Mouse (Mus musculus) intestine, embryonic 14.5 days (tissue): ENCODE results near the gene Tmem107. TPM values are rescaled to one million over a fixed set of nuclear protein-coding genes. Genes with fewer than 3 reads are reported as not detected.

Experiments
- ATAC-seq: fragments of 200-750 bp; cut with Nextera tagmentation; replicated peaks from 2 replicates; pipeline ENCODE4 v1.8.0; 2017; ENCODE audit warnings: low read depth, moderate number of reproducible peaks, moderate TSS enrichment, moderate library complexity; ENCODE audit not compliant: low FRiP score, low TSS enrichment
- DNase-seq: peaks from one replicate; pipeline ENCODE4 v3.0.0-alpha.2; 2018; ENCODE audit warnings: low spot score
- H3K27ac ChIP-seq: fragments of 300-500 bp; sonication (generic); 2 replicates; pipeline ENCODE4 v1.5.1; 2014; ENCODE audit warnings: low read depth, mild to moderate bottlenecking, control low read depth
- H3K27me3 ChIP-seq: fragments of 300-500 bp; sonication (generic); replicated peaks from 2 replicates; pipeline ENCODE4 v1.6.1; 2014; ENCODE audit warnings: low read length, control low read depth; ENCODE audit not compliant: control insufficient read depth, insufficient read depth
- H3K36me3 ChIP-seq: fragments of 300-500 bp; sonication (generic); 2 replicates; pipeline ENCODE4 v1.6.1; 2014; ENCODE audit warnings: low read length, control low read depth; ENCODE audit not compliant: control insufficient read depth, insufficient read depth
- H3K4me1 ChIP-seq: fragments of 300-500 bp; sonication (generic); replicated peaks from 2 replicates; pipeline ENCODE4 v1.6.1; 2014; ENCODE audit warnings: low read length, control low read depth, mixed read lengths; ENCODE audit not compliant: control insufficient read depth, insufficient read depth
- H3K4me2 ChIP-seq: fragments of 300-500 bp; sonication (generic); 2 replicates; pipeline ENCODE4 v1.6.1; 2014; ENCODE audit warnings: low read length
- H3K4me3 ChIP-seq: fragments of 300-500 bp; sonication (generic); 2 replicates; pipeline ENCODE4 v1.5.1; 2014; ENCODE audit warnings: low read depth, low read length, control low read depth, mixed read lengths
- H3K9ac ChIP-seq: fragments of 300-500 bp; sonication (generic); 2 replicates; pipeline ENCODE4 v1.6.1; 2014; ENCODE audit warnings: mild to moderate bottlenecking, low read length
- H3K9me3 ChIP-seq: fragments of 300-500 bp; sonication (generic); 2 replicates; pipeline ENCODE4 v1.6.1; 2016; ENCODE audit warnings: low read length, control low read depth; ENCODE audit not compliant: control insufficient read depth
- WGBS: fragments of 180-500 bp; shearing (Covaris S2); extraction: QIAGEN DNeasy Blood & Tissue Kit; methylation state at CpG from one replicate; pipeline ENCODE4 v1.1.7; 2014; 5-methylcytosine and 5-hydroxymethylcytosine counted together
- polyA plus RNA-seq: library from polyadenylated mRNA; unstranded; fragments of >200 nt; fragmentation: Nextera tagmentation; extraction: Ambion mirVana; gene quantifications from 2 replicates; pipeline ENCODE4 v1.2.1, GENCODE M21; 2014

Gene Tmem107
- polyA plus RNA-seq, 1 experiment from 2014 or later, result 50.1 TPM

- ATAC-seq (no peak), DNase-seq (no peak)
- H3K4me2 ChIP-seq, result no peak overlapping the region
- peaks cover 32% of the 10 kb centered on the region for H3K4me1 ChIP-seq
- no peak overlapping the region for H3K4me3 ChIP-seq
- H3K9ac ChIP-seq, result no peak overlapping the region
- no peak overlapping the region for H3K27ac ChIP-seq
- no peaks in the 10 kb centered on the region for H3K9me3 ChIP-seq
- H3K27me3 ChIP-seq, result no peaks in the 10 kb centered on the region
- 67% methylated on average over 6 of the region's 6 CpGs for WGBS
- peaks cover 14% of the 10 kb centered on the region for H3K36me3 ChIP-seq
These were observed 15.0 kb downstream of the Tmem107 start for GRCm38 (mm10) chr11:69085608-69086007.

DNA sequence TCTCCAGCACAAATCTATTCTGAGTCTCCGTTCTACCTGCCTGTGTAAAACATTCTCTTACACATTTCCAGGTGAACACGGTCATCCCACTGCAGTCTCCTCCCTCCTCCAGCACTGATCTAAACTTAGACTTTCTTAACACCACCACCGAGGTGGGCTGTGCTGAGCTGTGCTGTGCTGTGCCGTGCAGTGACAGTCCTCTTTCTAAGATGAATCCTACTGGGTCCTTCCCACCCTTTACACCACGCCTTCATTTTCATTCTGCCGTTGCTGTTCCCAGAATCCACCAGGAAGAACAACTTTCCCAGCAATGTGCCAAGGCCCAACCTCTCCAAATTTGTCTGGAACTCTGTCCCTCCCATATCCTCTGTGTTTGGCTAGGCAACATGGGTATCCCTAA is 15.8 kb downstream of the Tmem107 start:
- 47% methylated on average over 6 of the region's 6 CpGs for WGBS
- H3K4me2 ChIP-seq, result no peak overlapping the region
- H3K4me1 ChIP-seq, result peaks cover 35% of the 10 kb centered on the region
- H3K9ac ChIP-seq, result no peak overlapping the region
- H3K27me3 ChIP-seq, result no peaks in the 10 kb centered on the region
- H3K36me3 ChIP-seq, result peaks cover 22% of the 10 kb centered on the region
- ATAC-seq (no peak), DNase-seq (no peak)
- no peaks in the 10 kb centered on the region for H3K9me3 ChIP-seq
- no peak overlapping the region for H3K4me3 ChIP-seq
- H3K27ac ChIP-seq, result peak overlapping the region; percentile 67

- ATAC-seq (no peak), DNase-seq (peak; percentile 58)
- WGBS, result 14% methylated on average over 4 of the region's 4 CpGs
- H3K4me2 ChIP-seq, result no peak overlapping the region
- H3K27ac ChIP-seq, result peak overlapping the region; percentile 67
- H3K36me3 ChIP-seq, result peaks cover 29% of the 10 kb centered on the region
- peaks cover 35% of the 10 kb centered on the region for H3K4me1 ChIP-seq
- no peaks in the 10 kb centered on the region for H3K27me3 ChIP-seq
- H3K4me3 ChIP-seq, result no peak overlapping the region
- no peaks in the 10 kb centered on the region for H3K9me3 ChIP-seq
- no peak overlapping the region for H3K9ac ChIP-seq
These were observed 16.5 kb downstream of the Tmem107 start for GRCm38 (mm10) chr11:69087082-69087481.

GRCm38 (mm10) chr11:69087597-69087996 is 17.0 kb downstream of the Tmem107 start:
- Histone ChIP-seq H3K27me3 (no peaks in the 10 kb centered on the region), H3K36me3 (peaks cover 34% of the 10 kb centered on the region), H3K27ac (peak overlapping the region; percentile 67), H3K4me1 (peaks cover 35% of the 10 kb centered on the region), H3K4me2 (peak overlapping the region; percentile 74; the same call in 1 of the 2 replicates), H3K4me3 (no peak overlapping the region), H3K9me3 (no peaks in the 10 kb centered on the region), H3K9ac (no peak overlapping the region; the same call in 1 of the 2 replicates)
- ATAC-seq (no peak), DNase-seq (no peak)
- 35% methylated on average over 2 of the region's 2 CpGs for WGBS

DNA sequence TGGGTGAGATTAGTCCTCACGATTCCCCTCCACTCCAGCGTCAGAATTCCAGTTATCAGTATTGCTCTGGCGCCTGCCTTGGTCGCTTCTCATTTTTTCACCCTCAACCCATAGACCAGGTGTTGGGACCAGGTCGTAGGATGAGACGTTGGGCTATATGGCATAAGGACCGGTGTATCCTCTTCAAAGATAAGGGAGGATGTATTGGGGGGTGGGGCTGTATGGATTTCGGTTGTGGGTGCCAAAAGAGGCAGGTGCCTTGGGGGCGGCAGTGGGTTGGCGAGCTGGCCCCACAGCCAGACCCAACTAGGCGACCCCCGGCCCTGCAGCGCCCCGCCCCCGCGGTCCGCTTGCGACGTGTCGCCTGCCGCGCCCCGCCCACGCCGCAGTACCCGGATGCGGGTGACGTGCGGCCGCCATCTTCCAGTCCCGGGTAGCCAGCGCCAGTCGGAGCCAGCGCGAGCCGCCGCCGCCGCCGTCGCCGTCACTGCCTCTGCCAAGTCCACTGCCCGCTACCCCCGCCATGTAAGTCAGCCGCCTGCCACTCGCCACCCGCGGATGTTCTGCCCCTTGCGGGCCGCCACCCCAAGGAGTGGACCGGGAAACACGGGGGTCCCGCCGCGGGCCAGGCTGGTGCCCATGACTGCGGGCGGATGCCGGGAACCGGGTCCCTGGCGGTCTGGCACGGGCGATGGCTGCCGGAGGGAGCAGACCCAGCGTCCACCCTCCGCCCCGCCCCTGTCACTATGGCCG is 17.7 kb downstream of the Tmem107 start, which contains the start of gene Vamp2:
Vamp2 (plus strand) TSS at position 388 of the 753 bp plus-strand sequence.
- Histone ChIP-seq H3K9ac (peak within 1 kb of the TSS; percentile 96), H3K4me3 (peak within 1 kb of the TSS; percentile 79), H3K4me1 (peaks cover 35% of the 10 kb centered on the region), H3K27ac (peak within 1 kb of the TSS; percentile 88), H3K36me3 (peaks cover 37% of the 10 kb centered on the region), H3K27me3 (no peaks in the 10 kb centered on the region), H3K9me3 (no peaks in the 10 kb centered on the region), H3K4me2 (peak within 1 kb of the TSS; percentile 74)
- ATAC-seq (peak; percentile 77), DNase-seq (peak; percentile 94)
- WGBS, result 1% methylated on average over 61 of the region's 67 CpGs

DNA sequence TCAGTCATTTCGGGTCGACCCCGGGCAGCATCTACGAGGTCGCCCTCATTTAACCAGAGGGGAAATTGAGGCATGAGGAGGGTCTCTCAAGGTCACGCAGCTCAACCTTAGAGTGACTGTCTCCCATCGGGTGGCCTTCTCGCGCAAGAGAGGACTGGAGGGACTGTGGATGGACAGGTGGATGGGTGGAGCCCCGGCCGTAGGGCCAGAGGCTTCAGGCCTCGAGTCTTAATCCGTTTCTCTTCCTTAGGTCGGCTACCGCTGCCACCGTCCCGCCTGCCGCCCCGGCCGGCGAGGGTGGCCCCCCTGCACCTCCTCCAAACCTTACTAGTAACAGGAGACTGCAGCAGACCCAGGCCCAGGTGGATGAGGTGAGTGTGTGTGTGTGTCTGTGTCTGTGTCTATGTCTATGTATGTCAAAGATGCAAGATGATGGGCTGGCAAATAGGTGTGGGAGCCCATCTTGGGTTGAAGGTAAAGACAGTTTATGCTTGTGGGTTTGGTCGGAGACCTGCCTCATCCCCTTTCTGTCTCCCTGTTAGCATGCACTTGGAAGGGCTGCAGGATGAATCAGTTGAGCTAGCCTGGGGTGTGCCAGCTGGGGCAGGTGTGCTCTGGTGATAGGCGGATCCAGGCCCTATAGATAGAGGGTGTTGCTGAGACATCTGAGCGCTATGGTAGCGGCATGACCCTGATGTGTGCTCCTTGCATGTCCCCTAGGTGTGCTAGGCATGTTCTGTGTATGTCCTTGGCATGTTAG is 18.4 kb downstream of the Tmem107 start:
- H3K4me2 ChIP-seq, result peak overlapping the region; percentile 74
- no peaks in the 10 kb centered on the region for H3K27me3 ChIP-seq
- WGBS, result 12% methylated on average over 25 of the region's 25 CpGs
- peak overlapping the region; percentile 96 for H3K9ac ChIP-seq
- H3K36me3 ChIP-seq, result peaks cover 37% of the 10 kb centered on the region
- H3K4me3 ChIP-seq, result peak overlapping the region; percentile 79
- DNase-seq (peak; percentile 77), ATAC-seq (no peak; the same call in 1 of the 2 replicates)
- no peaks in the 10 kb centered on the region for H3K9me3 ChIP-seq
- peak overlapping the region; percentile 88 for H3K27ac ChIP-seq
- H3K4me1 ChIP-seq, result peaks cover 35% of the 10 kb centered on the region

GRCm38 (mm10) chr11:69089616-69090290 is 19.1 kb downstream of the Tmem107 start:
- DNase-seq, result no peak
- H3K36me3 ChIP-seq, result peaks cover 37% of the 10 kb centered on the region
- ATAC-seq, result no peak
- H3K4me3 ChIP-seq, result peak overlapping the region; percentile 79
- WGBS, result 87% methylated on average over 12 of the region's 12 CpGs
- H3K27ac ChIP-seq, result peak overlapping the region; percentile 23; the same call in 1 of the 2 replicates
- H3K9ac ChIP-seq, result peak overlapping the region; percentile 96
- H3K9me3 ChIP-seq, result no peaks in the 10 kb centered on the region
- peak overlapping the region; percentile 74 for H3K4me2 ChIP-seq
- H3K27me3 ChIP-seq, result no peaks in the 10 kb centered on the region
- peaks cover 35% of the 10 kb centered on the region for H3K4me1 ChIP-seq

DNA sequence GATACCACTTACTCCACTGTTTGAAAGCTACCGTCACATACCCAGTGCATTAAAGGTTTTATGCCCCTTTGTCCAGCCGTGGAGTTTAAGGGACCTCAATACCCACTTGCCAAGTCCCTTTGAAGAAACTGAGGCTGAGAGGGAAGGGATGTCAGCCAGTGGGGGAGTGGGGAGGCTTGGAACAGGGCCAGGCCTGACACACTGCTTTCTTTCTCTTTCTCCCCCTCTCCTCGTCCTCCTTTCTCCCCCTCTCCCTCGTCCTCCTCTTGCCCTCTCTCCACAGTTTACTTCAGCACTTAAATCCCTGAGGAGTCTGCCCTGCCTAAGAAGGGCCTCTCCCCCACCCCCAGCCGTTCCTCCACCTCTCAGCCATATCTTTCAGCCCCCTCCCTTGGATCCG is 19.8 kb downstream of the Tmem107 start:
- Histone ChIP-seq H3K4me1 (peaks cover 35% of the 10 kb centered on the region), H3K36me3 (peaks cover 37% of the 10 kb centered on the region), H3K4me3 (no peak overlapping the region), H3K27ac (peak overlapping the region; percentile 23; the same call in 1 of the 2 replicates), H3K9ac (no peak overlapping the region), H3K4me2 (peak overlapping the region; percentile 74; the same call in 1 of the 2 replicates), H3K9me3 (no peaks in the 10 kb centered on the region), H3K27me3 (no peaks in the 10 kb centered on the region)
- ATAC-seq, result no peak
- 55% methylated on average over 6 of the region's 6 CpGs for WGBS
- no peak for DNase-seq
